Mouse (Mus musculus): ENCODE measurements at regions not wholly inside any gene's neighbourhood (a gene's known extent, or its start where the extent isn't known, plus 50 kb on each side); places are given as distances from the start of the nearest gene placed in this dataset.

DNA sequence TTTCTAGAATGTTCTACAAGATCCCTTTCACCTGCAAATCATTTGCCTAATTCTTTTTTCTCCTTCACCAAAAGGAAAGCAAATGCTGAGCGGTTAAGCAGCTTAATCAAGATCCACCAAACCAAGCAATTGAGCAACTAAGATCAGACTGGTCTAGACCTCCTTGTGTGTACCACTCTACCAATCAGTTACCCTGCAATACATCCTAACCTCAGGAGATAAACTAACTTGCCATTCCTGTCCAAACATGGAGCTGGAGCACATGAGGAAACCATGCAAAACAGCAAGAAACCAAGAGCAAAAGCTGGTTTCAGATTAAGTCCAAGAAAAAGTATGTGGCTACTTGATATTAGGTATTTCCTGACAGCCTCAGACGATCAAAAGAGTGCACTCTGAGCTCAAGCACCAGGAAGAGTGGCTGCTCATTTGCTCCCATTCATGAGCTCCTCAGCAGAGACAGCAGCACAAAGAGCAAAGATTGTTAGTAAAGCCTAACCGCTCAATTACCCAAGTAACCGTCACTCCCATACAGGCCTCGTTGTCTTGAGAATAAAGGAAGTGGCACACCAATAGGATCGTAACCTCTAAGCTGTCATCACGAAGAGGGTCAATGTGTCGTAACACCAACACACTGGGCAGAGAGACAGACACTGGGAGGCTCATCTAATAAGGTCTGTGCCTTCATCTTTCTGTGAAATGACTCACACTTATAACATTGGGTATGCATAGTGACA, 169.5 kb upstream of the Tent5a start:
- TF ChIP-seq CTCF (IDR thresholded peaks at IDR 0.05; ENCODE audit: low read depth) (no peak), EP300 (optimal IDR thresholded peaks at IDR 0.05) (no peak)
